14 mouse cellular contexts compared by ENCODE assay signal in the genomic region with DNA sequence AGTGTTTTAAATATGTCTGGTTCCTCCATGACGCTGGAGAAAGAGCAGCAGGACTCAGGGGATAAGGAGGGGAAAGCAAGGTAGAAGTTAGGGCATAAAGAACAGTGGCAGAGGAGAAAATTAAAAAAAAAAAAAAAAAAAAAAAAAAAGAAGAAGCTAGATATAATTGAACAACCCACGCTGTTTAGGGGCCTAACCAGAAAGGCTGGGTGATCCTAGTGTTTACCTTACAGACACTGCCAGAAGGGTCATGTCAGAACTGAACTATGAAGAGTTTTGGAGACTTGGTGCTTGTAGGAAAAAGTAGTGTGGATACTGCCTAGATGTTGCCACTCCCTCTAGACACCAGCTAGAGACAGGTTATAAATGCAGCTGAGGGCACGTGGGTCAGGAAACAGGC. TPM values are rescaled to one million over a fixed set of nuclear protein-coding genes. Genes with fewer than 3 reads are reported as not detected.
A peak's percentile ranks its signal among the peaks of the same experiment; 100 is the strongest.
DNase-seq lines count a peak whose midpoint lies in the region; ATAC-seq and TF ChIP-seq lines count a peak whose summit lies in the region.
"Had no signal": no experiment of that assay in that cellular context is flagged by ENCODE, and none has a peak within 500 bp of the region (broad histone marks: within the 10 kb centered on the region; RNA-seq: fewer than 3 reads in every experiment).

No protein-coding gene starts in this region.

- peak overlapping the region; percentile 52 for H3K4me3 ChIP-seq in cerebellum, adult 2 months (replicated peaks; ENCODE audit: insufficient read depth, low read depth, low read length)
- H3K4me3 ChIP-seq in forebrain, embryonic 10.5 days: peak overlapping the region; percentile 89
- peak overlapping the region; percentile 52 for H3K4me3 ChIP-seq in hindbrain, embryonic 15.5 days
- peak overlapping the region; percentile 50 for H3K4me3 ChIP-seq in midbrain, embryonic 14.5 days (replicated peaks; ENCODE audit: low read depth, low read length)

- TF ChIP-seq POLR2A in cerebellum, adult 2 months (IDR thresholded peaks at IDR 0.05; ENCODE audit: borderline replicate concordance, insufficient read depth, low read length): no peak

- H3K27me3 ChIP-seq in cerebellum, adult 2 months (ENCODE audit: control insufficient read depth, insufficient read depth, low read length): no peaks in the 10 kb centered on the region
- peaks cover 64% of the 10 kb centered on the region for H3K27me3 ChIP-seq in forebrain, embryonic 10.5 days (ENCODE audit: poor library complexity, severe bottlenecking)
- H3K27me3 ChIP-seq in hindbrain, embryonic 15.5 days: peaks cover 27% of the 10 kb centered on the region
- H3K27me3 ChIP-seq in midbrain, embryonic 14.5 days (ENCODE audit: control insufficient read depth, insufficient read depth, low read length): peaks cover 53% of the 10 kb centered on the region

- no peak for ATAC-seq in hindbrain, embryonic 15.5 days (ENCODE audit: low FRiP score, low read depth)
- ATAC-seq in midbrain, embryonic 14.5 days (ENCODE audit: low FRiP score, low TSS enrichment): no peak
- no peak for ATAC-seq in frontal cortex, adult (ENCODE audit: low TSS enrichment)

- H3K9me3 ChIP-seq in forebrain, embryonic 10.5 days: no peaks in the 10 kb centered on the region
- H3K9me3 ChIP-seq in hindbrain, embryonic 15.5 days: no peaks in the 10 kb centered on the region
- no peaks in the 10 kb centered on the region for H3K9me3 ChIP-seq in midbrain, embryonic 14.5 days (ENCODE audit: control insufficient read depth, low read length)

- no peak for TF ChIP-seq CTCF in cerebellum, adult 2 months (IDR thresholded peaks at IDR 0.05; ENCODE audit: borderline replicate concordance, insufficient read depth, low read depth, low read length)

- DNase-seq in cerebellum, adult 2 months: peak in 1 of 2 experiments; percentile 49
- no peak for DNase-seq in cerebellum, adult 8-10 months
- no peak for DNase-seq in forebrain, embryonic 10.5 days (ENCODE audit: extremely low spot score, low spot score)
- DNase-seq in midbrain, embryonic 14.5 days: no peak
- DNase-seq in layer of hippocampus, adult 9-10 months (ENCODE audit: low spot score): no peak
- no peak for DNase-seq in lung, postnatal 10 days
- DNase-seq: kidney, postnatal 4 days; lung, embryonic 14.5 days; right cerebral cortex, postnatal 25 days had no signal

- peaks cover 29% of the 10 kb centered on the region for H3K36me3 ChIP-seq in forebrain, embryonic 10.5 days (replicated peaks)
- H3K36me3 ChIP-seq in hindbrain, embryonic 15.5 days: no peaks in the 10 kb centered on the region
- no peaks in the 10 kb centered on the region for H3K36me3 ChIP-seq in midbrain, embryonic 14.5 days (ENCODE audit: control insufficient read depth, insufficient read depth, low read length)

- peak overlapping the region; percentile 63 for H3K9ac ChIP-seq in hindbrain, embryonic 15.5 days
- peak overlapping the region; percentile 77 for H3K9ac ChIP-seq in midbrain, embryonic 14.5 days (replicated peaks; ENCODE audit: low read length)
- H3K9ac ChIP-seq: lung, embryonic 14.5 days had no signal

- peak overlapping the region; percentile 70 for H3K4me2 ChIP-seq in hindbrain, embryonic 15.5 days
- H3K4me2 ChIP-seq in midbrain, embryonic 14.5 days (ENCODE audit: low read length): peak overlapping the region; percentile 67
- H3K4me2 ChIP-seq: heart, embryonic 11.5 days; lung, embryonic 14.5 days had no signal

- 6% methylated on average over 3 of the region's 3 CpGs for WGBS in cerebellum, adult 2 months
- WGBS in forebrain, embryonic 10.5 days: 16% methylated on average over 3 of the region's 3 CpGs
- WGBS in hindbrain, embryonic 15.5 days: 36% methylated on average over 3 of the region's 3 CpGs
- WGBS in midbrain, embryonic 14.5 days: 21% methylated on average over 3 of the region's 3 CpGs

- H3K27ac ChIP-seq in cerebellum, adult 2 months (ENCODE audit: insufficient read depth, low read length): peak overlapping the region; percentile 56
- H3K27ac ChIP-seq in forebrain, embryonic 10.5 days: peak overlapping the region; percentile 99
- peak overlapping the region; percentile 93 for H3K27ac ChIP-seq in hindbrain, embryonic 15.5 days (replicated peaks)
- peak overlapping the region; percentile 89; the same call in 1 of the 2 replicates for H3K27ac ChIP-seq in midbrain, embryonic 14.5 days (replicated peaks; ENCODE audit: low read depth, low read length)
- H3K27ac ChIP-seq: stomach, postnatal 0 days had no signal

- peaks cover 5% of the 10 kb centered on the region for H3K4me1 ChIP-seq in cerebellum, adult 2 months (ENCODE audit: control insufficient read depth, insufficient read depth, low read length)
- peaks cover 82% of the 10 kb centered on the region for H3K4me1 ChIP-seq in forebrain, embryonic 10.5 days
- H3K4me1 ChIP-seq in hindbrain, embryonic 15.5 days (replicated peaks): peaks cover 19% of the 10 kb centered on the region
- H3K4me1 ChIP-seq in midbrain, embryonic 14.5 days (ENCODE audit: control insufficient read depth, insufficient read depth, low read length): peaks cover 9% of the 10 kb centered on the region; the same call in 1 of the 2 replicates

RNA-seq across cellular contexts. Expression of a gene that starts 4.0 kb away (rescaled TPM):
- 27.5 and 30.4 TPM in 2 replicates for polyA plus RNA-seq in cerebellum, adult 2 months (2012; rRNA removed)
- 20.7 and 21.5 TPM in 2 replicates for polyA plus RNA-seq in forebrain, embryonic 10.5 days (2016; fragmentation: Nextera tagmentation; extraction: Ambion mirVana)
- 13.8 and 17.9 TPM in 2 replicates for polyA plus RNA-seq in hindbrain, embryonic 15.5 days (2015; fragmentation: Nextera tagmentation; extraction: Ambion mirVana)
- polyA plus RNA-seq in midbrain, embryonic 14.5 days (2014; fragmentation: Nextera tagmentation; extraction: Ambion mirVana): 9.9 and 14.9 TPM in 2 replicates
- polyA plus RNA-seq: intestine, embryonic 14.5 days; lung, embryonic 14.5 days; stomach, postnatal 0 days had no signal

RNA-seq across cellular contexts. Expression of a gene that starts 10.6 kb away (rescaled TPM):
- 0.49 TPM in 2 replicates for polyA plus RNA-seq in cerebellum, adult 2 months (2012; rRNA removed)
- polyA plus RNA-seq in forebrain, embryonic 10.5 days (2016; fragmentation: Nextera tagmentation; extraction: Ambion mirVana): 1.0 and 1.9 TPM in 2 replicates
- 2.4 and 2.7 TPM in 2 replicates for polyA plus RNA-seq in hindbrain, embryonic 15.5 days (2015; fragmentation: Nextera tagmentation; extraction: Ambion mirVana)
- 0.70 and 0.75 TPM in 2 replicates for polyA plus RNA-seq in midbrain, embryonic 14.5 days (2014; fragmentation: Nextera tagmentation; extraction: Ambion mirVana)
- polyA plus RNA-seq: heart, embryonic 11.5 days; intestine, embryonic 14.5 days; lung, embryonic 14.5 days; stomach, postnatal 0 days had no signal

RNA-seq across cellular contexts. Expression of a gene that starts 13.7 kb away (rescaled TPM):
- 157 and 186 TPM in 2 replicates for polyA plus RNA-seq in cerebellum, adult 2 months (2012; rRNA removed)
- polyA plus RNA-seq in forebrain, embryonic 10.5 days (2016; fragmentation: Nextera tagmentation; extraction: Ambion mirVana): 7.0 and 7.3 TPM in 2 replicates
- 11.6 and 12.9 TPM in 2 replicates for polyA plus RNA-seq in hindbrain, embryonic 15.5 days (2015; fragmentation: Nextera tagmentation; extraction: Ambion mirVana)
- 10.3 and 10.8 TPM in 2 replicates for polyA plus RNA-seq in midbrain, embryonic 14.5 days (2014; fragmentation: Nextera tagmentation; extraction: Ambion mirVana)
- polyA plus RNA-seq: intestine, embryonic 14.5 days; lung, embryonic 14.5 days; stomach, postnatal 0 days had no signal

RNA-seq across cellular contexts. Expression of a gene that starts 28.9 kb away (rescaled TPM):
- polyA plus RNA-seq in cerebellum, adult 2 months (2012; rRNA removed): 2.7 TPM in 2 replicates
- polyA plus RNA-seq in forebrain, embryonic 10.5 days (2016; fragmentation: Nextera tagmentation; extraction: Ambion mirVana): 0.27 TPM in 1 of 2 replicates, not detected in the other
- polyA plus RNA-seq in hindbrain, embryonic 15.5 days (2015; fragmentation: Nextera tagmentation; extraction: Ambion mirVana): 0.50 and 0.64 TPM in 2 replicates
- 0.38 and 0.72 TPM in 2 replicates for polyA plus RNA-seq in midbrain, embryonic 14.5 days (2014; fragmentation: Nextera tagmentation; extraction: Ambion mirVana)
- polyA plus RNA-seq: intestine, embryonic 14.5 days; lung, embryonic 14.5 days; stomach, postnatal 0 days had no signal

Comparison
In these comparisons a context has a peak if more than half of its experiments do, and no peak if none do; other contexts are left out.
1. RNA of a gene that starts 13.7 kb away (polyA plus RNA-seq): 157 to 186 TPM in cerebellum, adult 2 months; 11.6 to 12.9 TPM in hindbrain, embryonic 15.5 days, 10.3 to 10.8 TPM in midbrain, embryonic 14.5 days and 7.0 to 7.3 TPM in forebrain, embryonic 10.5 days; every median in the first group is over 10 times any median in the second.
2. Peak in every context shown above with its lines, with median percentiles within 50 percentile points of each other: H3K27ac ChIP-seq and H3K4me3 ChIP-seq.